Mouse (Mus musculus) heart, postnatal 0 days (tissue): ENCODE results near the gene Gfod2.

Experiments
- CTCF ChIP-seq: IDR thresholded peaks from 2 replicates; pipeline ENCODE4 v1.5.1; 2016; ENCODE audit warnings: antibody characterized with exemption, control low read depth, low read depth
- EP300 ChIP-seq: IDR thresholded peaks from 2 replicates; pipeline ENCODE4 v1.6.1; 2016; ENCODE audit warnings: antibody characterized with exemption, low read depth

- TF ChIP-seq CTCF (no peak), EP300 (no peak)
These were observed 32.7 kb downstream of the Gfod2 start for GRCm38 (mm10) chr8:105725726-105726125.
